Mouse (Mus musculus): ENCODE results near the gene Bmpr1b. TPM values are rescaled to one million over a fixed set of nuclear protein-coding genes. Genes with fewer than 3 reads are reported as not detected.

The Bmpr1b gene
- polyA plus RNA-seq, 1 experiment from 2014 or later: 1.1 TPM

DNA sequence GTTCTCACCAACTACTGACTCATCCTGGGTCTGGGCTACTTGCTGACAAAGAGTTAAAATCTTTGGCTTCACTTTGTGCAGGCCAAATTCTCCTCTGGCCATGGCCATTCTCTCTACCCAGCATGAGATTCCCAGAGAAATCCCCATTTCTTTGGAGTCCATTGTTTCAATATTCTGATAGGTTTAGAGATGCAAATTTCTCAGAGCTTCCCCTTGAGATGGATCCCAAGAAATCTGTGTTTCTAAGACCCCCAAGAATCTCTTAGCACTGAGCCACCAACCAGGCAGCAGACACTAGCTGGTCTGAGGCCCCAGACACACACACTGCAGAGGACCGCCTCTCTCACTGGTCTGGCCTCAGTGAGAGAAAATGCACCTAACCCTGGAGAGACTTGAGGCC is 320.0 kb downstream of the Bmpr1b start:
- H3K36me3 ChIP-seq (ENCODE audit: control insufficient read depth, insufficient read depth, low read length): no peaks in the 10 kb centered on the region
- H3K4me1 ChIP-seq (ENCODE audit: control insufficient read depth, insufficient read depth, low read length): no peaks in the 10 kb centered on the region
- H3K9me3 ChIP-seq (ENCODE audit: control insufficient read depth, low read length): no peaks in the 10 kb centered on the region
- H3K4me2 ChIP-seq (ENCODE audit: low read depth, low read length): no peak overlapping the region
- H3K4me3 ChIP-seq (ENCODE audit: low read length): no peak overlapping the region
- no peaks in the 10 kb centered on the region for H3K27me3 ChIP-seq (replicated peaks; ENCODE audit: control insufficient read depth, insufficient read depth, low read length)
- H3K9ac ChIP-seq (ENCODE audit: low read depth, low read length): no peak overlapping the region
- ATAC-seq: no peak
- no peak overlapping the region for H3K27ac ChIP-seq (ENCODE audit: low read length)
- 76% methylated on average over 1 of the region's 1 CpGs for WGBS

DNA sequence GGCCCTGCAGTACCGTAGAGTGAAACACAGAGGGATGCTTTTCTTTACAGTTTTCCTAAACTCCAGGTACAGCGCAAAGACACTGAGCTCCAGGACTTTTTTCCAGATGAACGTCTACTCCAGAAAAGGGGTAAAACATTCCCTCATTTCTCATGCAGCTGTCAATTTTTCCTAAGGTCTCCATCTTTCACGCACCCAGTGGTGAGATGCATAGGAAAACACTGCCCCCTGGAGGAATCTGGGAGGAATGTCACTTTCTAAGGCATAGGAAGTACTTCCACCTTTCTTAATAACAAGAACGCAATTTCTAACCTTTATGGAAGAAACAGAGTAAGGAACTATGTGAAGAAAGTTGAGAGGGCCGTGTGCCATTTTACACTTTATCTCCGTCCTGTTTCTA is 330.4 kb downstream of the Bmpr1b start:
- Histone ChIP-seq H3K9ac (ENCODE audit: low read depth, low read length) (no peak overlapping the region), H3K36me3 (ENCODE audit: control insufficient read depth, insufficient read depth, low read length) (no peaks in the 10 kb centered on the region), H3K27me3 (replicated peaks; ENCODE audit: control insufficient read depth, insufficient read depth, low read length) (no peaks in the 10 kb centered on the region), H3K27ac (ENCODE audit: low read length) (no peak overlapping the region), H3K4me3 (ENCODE audit: low read length) (no peak overlapping the region), H3K4me1 (ENCODE audit: control insufficient read depth, insufficient read depth, low read length) (no peaks in the 10 kb centered on the region), H3K9me3 (ENCODE audit: control insufficient read depth, low read length) (no peaks in the 10 kb centered on the region), H3K4me2 (ENCODE audit: low read depth, low read length) (no peak overlapping the region)
- ATAC-seq: no peak
- WGBS: 41% methylated on average over 7 of the region's 7 CpGs

DNA sequence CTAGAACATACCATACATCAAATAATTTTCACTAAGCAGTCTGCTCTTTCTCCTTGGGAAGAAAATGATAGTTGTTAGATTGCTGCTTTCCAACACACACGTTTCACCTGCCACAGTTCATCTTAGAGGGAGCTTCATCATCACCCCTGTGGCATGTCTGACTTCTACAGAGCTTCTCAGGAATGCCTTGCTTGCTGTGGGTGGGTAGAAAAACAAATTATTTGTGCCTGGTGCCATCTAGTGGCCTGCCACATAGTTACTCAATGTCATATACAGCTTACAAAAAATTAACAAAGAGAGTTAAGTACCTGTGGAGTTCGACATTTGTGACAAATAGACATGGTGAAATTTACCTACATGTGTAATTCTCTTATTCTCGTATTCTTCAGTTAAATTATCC is 338.1 kb downstream of the Bmpr1b start:
- Histone ChIP-seq H3K4me1 (ENCODE audit: control insufficient read depth, insufficient read depth, low read length) (no peaks in the 10 kb centered on the region), H3K4me2 (ENCODE audit: low read depth, low read length) (no peak overlapping the region), H3K9me3 (ENCODE audit: control insufficient read depth, low read length) (no peaks in the 10 kb centered on the region), H3K27ac (ENCODE audit: low read length) (no peak overlapping the region), H3K27me3 (replicated peaks; ENCODE audit: control insufficient read depth, insufficient read depth, low read length) (no peaks in the 10 kb centered on the region), H3K4me3 (ENCODE audit: low read length) (no peak overlapping the region), H3K9ac (ENCODE audit: low read depth, low read length) (no peak overlapping the region), H3K36me3 (ENCODE audit: control insufficient read depth, insufficient read depth, low read length) (no peaks in the 10 kb centered on the region)
- 23% methylated on average over 3 of the region's 3 CpGs for WGBS
- ATAC-seq: no peak

DNA sequence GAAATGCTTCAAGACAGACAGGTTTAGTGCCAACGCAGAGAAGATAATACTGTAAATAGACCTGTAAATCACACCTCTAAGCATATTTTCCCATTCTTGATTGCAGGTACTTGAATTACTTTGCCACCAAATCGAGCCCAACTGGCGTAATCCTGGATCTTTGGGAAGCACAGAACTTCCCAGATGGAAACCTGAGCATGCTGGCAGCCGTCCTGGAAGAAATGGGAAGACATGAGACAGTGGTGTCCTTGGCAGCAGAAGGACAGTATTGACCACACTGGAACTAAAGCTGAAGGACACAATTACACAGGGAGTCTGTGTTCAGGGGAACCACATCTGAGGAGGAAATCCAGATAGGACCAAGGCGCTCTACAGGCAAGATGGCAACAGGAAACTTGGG is 340.9 kb downstream of the Bmpr1b start:
- Histone ChIP-seq H3K4me3 (ENCODE audit: low read length) (no peak overlapping the region), H3K27me3 (replicated peaks; ENCODE audit: control insufficient read depth, insufficient read depth, low read length) (no peaks in the 10 kb centered on the region), H3K9ac (ENCODE audit: low read depth, low read length) (no peak overlapping the region), H3K36me3 (ENCODE audit: control insufficient read depth, insufficient read depth, low read length) (no peaks in the 10 kb centered on the region), H3K9me3 (ENCODE audit: control insufficient read depth, low read length) (no peaks in the 10 kb centered on the region), H3K27ac (ENCODE audit: low read length) (no peak overlapping the region), H3K4me1 (ENCODE audit: control insufficient read depth, insufficient read depth, low read length) (no peaks in the 10 kb centered on the region), H3K4me2 (ENCODE audit: low read depth, low read length) (no peak overlapping the region)
- WGBS: 79% methylated on average over 5 of the region's 5 CpGs
- ATAC-seq: no peak

DNA sequence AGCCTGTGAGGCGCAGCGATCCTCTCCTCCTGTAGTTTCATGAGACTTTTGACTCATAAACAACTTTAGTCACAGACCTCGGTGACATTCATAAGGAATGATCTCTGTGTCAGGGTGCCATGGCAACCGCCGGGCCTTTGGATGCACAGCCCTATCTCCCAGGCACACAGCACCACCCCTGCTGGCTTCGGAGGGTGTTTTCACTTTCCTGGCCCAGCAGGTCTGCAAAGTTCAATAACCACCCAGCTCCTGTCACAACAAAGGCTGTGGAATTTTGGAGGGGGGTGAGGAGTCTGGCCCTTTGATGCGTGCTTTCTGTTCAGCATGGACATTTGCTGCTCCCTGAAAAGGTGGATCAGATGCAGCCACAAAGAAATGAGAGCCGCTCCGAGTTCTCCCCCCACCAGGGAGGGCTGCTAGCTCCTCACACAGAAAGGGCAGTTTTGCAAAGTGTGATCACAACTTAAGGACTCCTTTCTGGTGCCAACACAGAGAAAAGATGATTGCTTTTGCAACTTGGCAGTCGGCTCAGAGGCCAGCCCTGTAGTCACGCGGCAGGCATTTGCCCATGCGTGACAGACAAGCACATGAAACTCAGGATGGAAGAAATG is 349.8 kb downstream of the Bmpr1b start:
- Histone ChIP-seq H3K27me3 (replicated peaks; ENCODE audit: control insufficient read depth, insufficient read depth, low read length) (no peaks in the 10 kb centered on the region), H3K4me3 (ENCODE audit: low read length) (no peak overlapping the region), H3K36me3 (ENCODE audit: control insufficient read depth, insufficient read depth, low read length) (no peaks in the 10 kb centered on the region), H3K27ac (ENCODE audit: low read length) (no peak overlapping the region), H3K4me1 (ENCODE audit: control insufficient read depth, insufficient read depth, low read length) (no peaks in the 10 kb centered on the region), H3K4me2 (ENCODE audit: low read depth, low read length) (no peak overlapping the region), H3K9me3 (ENCODE audit: control insufficient read depth, low read length) (no peaks in the 10 kb centered on the region), H3K9ac (ENCODE audit: low read depth, low read length) (no peak overlapping the region)
- WGBS: 40% methylated on average over 13 of the region's 13 CpGs
- ATAC-seq: no peak

DNA sequence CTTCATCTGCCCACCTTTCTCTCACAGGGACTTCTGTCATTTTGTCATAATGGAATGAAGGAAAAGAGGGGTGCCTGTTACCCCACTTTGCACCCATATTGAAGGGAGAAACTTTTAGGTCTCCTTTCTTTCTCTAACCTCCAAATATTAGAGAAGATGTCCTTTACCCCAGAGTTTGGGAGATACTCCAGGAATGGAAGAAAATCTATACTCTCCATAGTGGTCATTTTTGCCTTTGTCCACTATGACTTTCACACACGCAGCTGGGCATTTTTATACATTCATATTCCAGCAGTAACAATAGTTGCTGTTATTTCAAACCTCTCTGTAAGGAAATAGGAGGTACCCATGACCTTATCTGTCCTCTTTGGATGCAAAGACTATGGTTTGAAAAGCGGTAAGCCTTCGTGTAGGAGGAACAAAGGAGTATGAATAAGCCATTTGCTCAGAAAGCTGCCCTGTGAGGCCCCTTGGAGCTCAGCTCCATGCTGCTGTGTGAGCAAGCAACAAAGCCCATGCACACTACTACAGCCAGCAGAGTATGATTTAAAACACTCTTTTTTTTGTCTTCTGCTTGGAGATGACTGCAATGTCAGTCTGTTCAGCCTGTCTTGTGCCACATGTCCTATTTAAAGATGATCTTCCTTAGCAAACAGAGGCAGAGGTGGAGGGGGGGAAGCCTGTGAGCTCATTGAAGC is 350.5 kb downstream of the Bmpr1b start:
- no peak for ATAC-seq
- WGBS: 61% methylated on average over 3 of the region's 3 CpGs
- H3K27ac ChIP-seq (ENCODE audit: low read length): no peak overlapping the region

DNA sequence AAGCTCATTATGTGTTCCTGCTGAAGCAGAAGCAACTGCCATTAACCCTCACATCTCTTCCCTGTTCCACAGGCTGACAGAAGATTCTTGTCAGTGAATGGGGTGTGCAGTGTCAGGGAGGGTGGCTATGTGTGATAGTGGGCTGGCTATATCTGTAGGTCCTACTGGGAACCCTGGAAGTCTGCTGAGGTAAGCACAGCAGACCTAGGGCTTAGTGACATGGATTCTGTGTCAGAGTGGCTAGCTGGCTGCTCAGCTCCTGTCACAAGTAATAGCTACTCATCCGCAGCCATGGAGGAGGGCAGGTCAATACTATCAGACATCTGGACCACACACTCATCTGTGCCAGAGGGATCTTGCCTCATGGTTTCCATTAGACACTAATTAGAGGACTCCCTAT is 354.4 kb downstream of the Bmpr1b start:
- no peak for ATAC-seq
- Histone ChIP-seq H3K9me3 (ENCODE audit: control insufficient read depth, low read length) (no peaks in the 10 kb centered on the region), H3K4me2 (ENCODE audit: low read depth, low read length) (no peak overlapping the region)

More for the DNA sequence above, 350.5 kb downstream of the Bmpr1b start:
- Histone ChIP-seq H3K4me3 (ENCODE audit: low read length) (no peak overlapping the region), H3K4me2 (ENCODE audit: low read depth, low read length) (no peak overlapping the region), H3K9me3 (ENCODE audit: control insufficient read depth, low read length) (no peaks in the 10 kb centered on the region), H3K36me3 (ENCODE audit: control insufficient read depth, insufficient read depth, low read length) (no peaks in the 10 kb centered on the region), H3K27me3 (replicated peaks; ENCODE audit: control insufficient read depth, insufficient read depth, low read length) (no peaks in the 10 kb centered on the region), H3K9ac (ENCODE audit: low read depth, low read length) (no peak overlapping the region), H3K4me1 (ENCODE audit: control insufficient read depth, insufficient read depth, low read length) (no peaks in the 10 kb centered on the region)

DNA sequence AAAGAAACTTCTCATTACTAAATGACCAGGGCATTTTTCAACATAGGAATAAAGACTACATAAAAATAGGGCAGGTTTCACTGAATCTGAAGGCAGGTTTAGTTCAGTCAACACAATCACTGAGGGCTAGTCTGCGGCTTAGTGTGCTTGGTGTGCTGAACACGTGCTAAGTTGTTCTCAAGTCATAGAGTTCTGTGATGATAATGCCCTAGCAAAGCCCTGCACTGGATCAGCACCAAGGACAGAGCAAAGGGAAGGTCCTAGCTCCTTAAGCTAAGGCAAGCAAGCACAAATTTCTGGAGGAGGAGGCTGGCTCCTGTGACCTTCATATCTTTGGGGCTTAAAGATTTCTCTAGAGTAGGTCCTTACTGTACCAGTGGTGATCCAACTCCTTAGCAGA is 357.9 kb downstream of the Bmpr1b start:
- no peaks in the 10 kb centered on the region for H3K27me3 ChIP-seq (replicated peaks; ENCODE audit: control insufficient read depth, insufficient read depth, low read length)
- no peak overlapping the region for H3K27ac ChIP-seq (ENCODE audit: low read length)
- WGBS: 23% methylated on average over 2 of the region's 2 CpGs
- ATAC-seq: peak; percentile 52; the same call in 1 of the 2 replicates
- no peak overlapping the region for H3K9ac ChIP-seq (ENCODE audit: low read depth, low read length)
- H3K4me2 ChIP-seq (ENCODE audit: low read depth, low read length): no peak overlapping the region
- H3K4me3 ChIP-seq (ENCODE audit: low read length): no peak overlapping the region
- no peaks in the 10 kb centered on the region for H3K4me1 ChIP-seq (ENCODE audit: control insufficient read depth, insufficient read depth, low read length)
- H3K36me3 ChIP-seq (ENCODE audit: control insufficient read depth, insufficient read depth, low read length): no peaks in the 10 kb centered on the region
- no peaks in the 10 kb centered on the region for H3K9me3 ChIP-seq (ENCODE audit: control insufficient read depth, low read length)

More for the DNA sequence above, 354.4 kb downstream of the Bmpr1b start:
- H3K36me3 ChIP-seq (ENCODE audit: control insufficient read depth, insufficient read depth, low read length): no peaks in the 10 kb centered on the region
- no peak overlapping the region for H3K27ac ChIP-seq (ENCODE audit: low read length)
- H3K9ac ChIP-seq (ENCODE audit: low read depth, low read length): no peak overlapping the region
- H3K27me3 ChIP-seq (replicated peaks; ENCODE audit: control insufficient read depth, insufficient read depth, low read length): no peaks in the 10 kb centered on the region
- 89% methylated on average over 1 of the region's 1 CpGs for WGBS
- no peaks in the 10 kb centered on the region for H3K4me1 ChIP-seq (ENCODE audit: control insufficient read depth, insufficient read depth, low read length)
- H3K4me3 ChIP-seq (ENCODE audit: low read length): no peak overlapping the region

DNA sequence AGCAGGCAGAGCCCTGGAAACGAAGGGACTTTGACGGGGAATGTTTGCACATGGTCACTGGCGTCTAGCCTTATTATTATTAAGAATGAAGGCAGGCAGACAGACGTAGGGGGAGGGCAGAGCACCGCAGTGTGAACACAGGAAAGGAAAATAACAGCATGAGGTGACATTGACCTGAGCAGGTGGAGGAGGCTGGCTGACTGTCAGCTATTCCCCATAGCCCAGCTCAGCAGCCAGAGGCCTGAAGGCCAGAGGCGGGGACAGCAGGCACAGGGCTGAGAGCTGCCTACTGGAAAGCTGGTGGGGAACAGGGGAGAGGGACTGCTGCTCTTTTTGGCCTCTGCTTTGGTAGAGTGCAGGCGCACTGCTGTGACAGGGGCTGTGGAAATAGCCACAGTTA is 358.3 kb downstream of the Bmpr1b start:
- Histone ChIP-seq H3K4me1 (ENCODE audit: control insufficient read depth, insufficient read depth, low read length) (no peaks in the 10 kb centered on the region), H3K4me3 (ENCODE audit: low read length) (no peak overlapping the region), H3K4me2 (ENCODE audit: low read depth, low read length) (no peak overlapping the region), H3K9me3 (ENCODE audit: control insufficient read depth, low read length) (no peaks in the 10 kb centered on the region), H3K27me3 (replicated peaks; ENCODE audit: control insufficient read depth, insufficient read depth, low read length) (no peaks in the 10 kb centered on the region), H3K27ac (ENCODE audit: low read length) (no peak overlapping the region), H3K9ac (ENCODE audit: low read depth, low read length) (no peak overlapping the region), H3K36me3 (ENCODE audit: control insufficient read depth, insufficient read depth, low read length) (no peaks in the 10 kb centered on the region)
- no peak for ATAC-seq
- 61% methylated on average over 7 of the region's 7 CpGs for WGBS

DNA sequence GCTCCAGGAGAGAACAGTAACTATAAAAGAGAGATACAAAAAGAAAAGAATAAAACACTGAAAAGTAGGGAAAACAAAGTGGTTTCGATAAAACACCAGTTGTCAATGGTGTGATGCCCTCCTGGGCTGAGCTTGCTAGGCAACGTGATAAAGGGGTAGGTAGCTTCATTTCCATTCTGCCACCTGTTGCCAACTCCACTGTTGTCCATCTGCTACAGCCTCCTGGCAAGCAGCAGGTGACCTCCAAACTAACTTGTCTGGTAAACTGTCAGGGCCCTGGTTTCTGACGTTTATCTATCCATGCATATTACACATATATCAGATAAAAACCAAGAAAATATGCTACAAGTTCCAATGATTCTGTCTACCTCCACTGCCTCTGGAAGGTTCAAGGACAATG is 359.6 kb downstream of the Bmpr1b start:
- Histone ChIP-seq H3K36me3 (ENCODE audit: control insufficient read depth, insufficient read depth, low read length) (no peaks in the 10 kb centered on the region), H3K27ac (ENCODE audit: low read length) (no peak overlapping the region), H3K9me3 (ENCODE audit: control insufficient read depth, low read length) (no peaks in the 10 kb centered on the region), H3K4me3 (ENCODE audit: low read length) (no peak overlapping the region), H3K9ac (ENCODE audit: low read depth, low read length) (no peak overlapping the region), H3K4me1 (ENCODE audit: control insufficient read depth, insufficient read depth, low read length) (no peaks in the 10 kb centered on the region), H3K4me2 (ENCODE audit: low read depth, low read length) (no peak overlapping the region), H3K27me3 (replicated peaks; ENCODE audit: control insufficient read depth, insufficient read depth, low read length) (no peaks in the 10 kb centered on the region)
- ATAC-seq: no peak
- WGBS: 75% methylated on average over 3 of the region's 3 CpGs
